Comparison of ENCODE assay signal across 8 mouse cellular contexts in the genomic region with DNA sequence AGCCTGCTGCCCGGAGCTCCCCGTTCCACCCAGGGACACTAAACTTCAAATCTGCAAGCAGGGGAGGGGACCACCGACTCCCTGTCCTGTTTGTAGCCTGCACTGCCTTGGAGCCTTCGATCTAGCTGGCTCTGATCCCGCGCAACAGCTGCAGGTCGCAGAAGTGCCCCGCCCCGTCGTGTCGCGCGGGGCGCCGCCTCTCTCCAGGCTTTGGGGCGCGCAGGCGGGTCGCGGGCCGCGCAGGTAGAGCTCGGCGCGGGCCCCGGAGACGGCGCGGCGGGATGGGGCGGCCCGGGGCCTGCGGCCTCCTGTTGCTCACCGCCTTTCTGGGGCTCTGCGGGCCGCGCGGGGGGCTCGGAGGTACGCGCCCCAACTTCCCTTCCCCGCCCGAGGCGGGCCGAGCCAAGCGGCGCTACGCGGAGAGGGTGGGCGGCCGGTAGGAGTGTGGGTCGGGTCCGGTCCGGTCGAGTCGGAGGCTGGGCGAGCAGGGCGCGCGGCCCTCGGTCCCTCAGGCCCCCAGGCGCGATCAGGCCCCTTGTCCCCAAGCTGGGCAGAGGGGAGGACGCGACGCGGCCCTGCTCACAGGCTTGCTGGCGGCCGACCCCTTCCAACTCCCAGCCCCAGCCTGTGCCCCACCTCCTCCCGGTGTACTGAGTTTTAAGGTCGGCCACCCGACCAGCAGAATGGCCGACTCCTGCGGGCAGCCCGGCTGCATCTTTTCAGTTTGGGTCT. TPM values are rescaled to one million over a fixed set of nuclear protein-coding genes. Genes with fewer than 3 reads are reported as not detected.
DNase-seq lines count a peak whose midpoint lies in the region; ATAC-seq lines count a peak whose summit lies in the region.

Gene BC067074, plus strand, starts transcription at position 185 of the 732 bp plus-strand sequence.

- H3K4me3 ChIP-seq in forebrain, embryonic 14.5 days (ENCODE audit: low read depth, low read length) = peak within 1 kb of the TSS; percentile 52
- H3K4me3 ChIP-seq in intestine, embryonic 15.5 days (replicated peaks) = peak within 1 kb of the TSS; percentile 63
- peak within 1 kb of the TSS; percentile 69 for H3K4me3 ChIP-seq in lung, embryonic 15.5 days

- no peak within 1 kb of the TSS for H3K27ac ChIP-seq in forebrain, embryonic 14.5 days (ENCODE audit: low read depth, low read length)
- no peak within 1 kb of the TSS for H3K27ac ChIP-seq in intestine, embryonic 15.5 days
- H3K27ac ChIP-seq in lung, embryonic 15.5 days = no peak within 1 kb of the TSS

- under 1% methylated on average over 68 of the region's 75 CpGs for WGBS in forebrain, embryonic 14.5 days
- WGBS in intestine, embryonic 15.5 days = 1% methylated on average over 74 of the region's 75 CpGs
- under 1% methylated on average over 68 of the region's 75 CpGs for WGBS in lung, embryonic 15.5 days

- peaks cover 3% of the 10 kb centered on the region; the same call in 1 of the 2 replicates for H3K27me3 ChIP-seq in forebrain, embryonic 14.5 days (replicated peaks; ENCODE audit: control insufficient read depth, insufficient read depth, low read length)
- no peaks in the 10 kb centered on the region for H3K27me3 ChIP-seq in intestine, embryonic 15.5 days (replicated peaks)
- H3K27me3 ChIP-seq in lung, embryonic 15.5 days = no peaks in the 10 kb centered on the region

- DNase-seq in urinary bladder, adult 2 months (ENCODE audit: low spot score) = peak; percentile 22
- DNase-seq in urinary bladder, postnatal 10 days (ENCODE audit: low spot score) = no peak
- peak; percentile 76 for DNase-seq in forebrain, embryonic 14.5 days (ENCODE audit: low spot score)
- DNase-seq in retina, postnatal 1 day = peak; percentile 65
- DNase-seq in cerebellum, adult 9-11 months = no peak
- no peak for DNase-seq in frontal cortex, postnatal 25 days (ENCODE audit: low spot score in 2 of 2)

- H3K4me1 ChIP-seq in forebrain, embryonic 14.5 days (ENCODE audit: control insufficient read depth, insufficient read depth, low read length) = peaks cover 6% of the 10 kb centered on the region; the same call in 1 of the 2 replicates
- H3K4me1 ChIP-seq in intestine, embryonic 15.5 days (replicated peaks) = peaks cover 11% of the 10 kb centered on the region
- peaks cover 8% of the 10 kb centered on the region for H3K4me1 ChIP-seq in lung, embryonic 15.5 days

- ATAC-seq in forebrain, embryonic 14.5 days = peak; percentile 87
- peak; percentile 88 for ATAC-seq in intestine, embryonic 15.5 days
- ATAC-seq in lung, embryonic 15.5 days (ENCODE audit: borderline replicate concordance, extremely low read depth, low FRiP score, low TSS enrichment) = peak; percentile 84

- H3K4me2 ChIP-seq in forebrain, embryonic 14.5 days (ENCODE audit: low read length) = peak within 1 kb of the TSS; percentile 92
- peak within 1 kb of the TSS; percentile 93 for H3K4me2 ChIP-seq in intestine, embryonic 15.5 days (replicated peaks)
- H3K4me2 ChIP-seq in lung, embryonic 15.5 days = peak within 1 kb of the TSS; percentile 93

- H3K36me3 ChIP-seq in forebrain, embryonic 14.5 days (ENCODE audit: control insufficient read depth, insufficient read depth, low read length) = no peaks in the 10 kb centered on the region
- H3K36me3 ChIP-seq in intestine, embryonic 15.5 days = no peaks in the 10 kb centered on the region
- no peaks in the 10 kb centered on the region for H3K36me3 ChIP-seq in lung, embryonic 15.5 days

- H3K9ac ChIP-seq in forebrain, embryonic 14.5 days (ENCODE audit: low read length) = peak within 1 kb of the TSS; percentile 65
- H3K9ac ChIP-seq in intestine, embryonic 15.5 days = peak within 1 kb of the TSS; percentile 74
- peak within 1 kb of the TSS; percentile 78 for H3K9ac ChIP-seq in lung, embryonic 15.5 days

- no peaks in the 10 kb centered on the region for H3K9me3 ChIP-seq in forebrain, embryonic 14.5 days (replicated peaks; ENCODE audit: control insufficient read depth, low read length)
- H3K9me3 ChIP-seq in intestine, embryonic 15.5 days = no peaks in the 10 kb centered on the region
- H3K9me3 ChIP-seq in lung, embryonic 15.5 days = no peaks in the 10 kb centered on the region

RNA-seq across cellular contexts. Expression of gene BC067074, which starts in this region (rescaled TPM):
- 2.1 and 2.7 TPM in 2 replicates for polyA plus RNA-seq in urinary bladder, adult 2 months (2012; rRNA removed)
- polyA plus RNA-seq in forebrain, embryonic 14.5 days (2014; fragmentation: Nextera tagmentation; extraction: Ambion mirVana) = 0.52 TPM in 2 replicates
- polyA plus RNA-seq in intestine, embryonic 15.5 days (2015; fragmentation: Nextera tagmentation; extraction: Ambion mirVana) = 2.6 and 2.8 TPM in 2 replicates
- 6.1 and 6.7 TPM in 2 replicates for polyA plus RNA-seq in lung, embryonic 15.5 days (2015; fragmentation: Nextera tagmentation; extraction: Ambion mirVana)

Comparison
In these comparisons a context has a peak if more than half of its experiments do, and no peak if none do; other contexts are left out.
1. DNase-seq: peak in urinary bladder, adult 2 months (single experiment) and retina, postnatal 1 day (single experiment); none in urinary bladder, postnatal 10 days (single experiment), cerebellum, adult 9-11 months (single experiment) and frontal cortex, postnatal 25 days (0 of 2).
2. Peak in DNase-seq, ATAC-seq, H3K4me3 ChIP-seq, H3K9ac ChIP-seq and H3K4me2 ChIP-seq in forebrain, embryonic 14.5 days; RNA of the gene not detected or under 1 TPM.
3. Peak in every context shown above with its lines, with median percentiles within 50 percentile points of each other: ATAC-seq, H3K4me2 ChIP-seq, H3K4me3 ChIP-seq and H3K9ac ChIP-seq.